Mouse (Mus musculus): Measurements from ENCODE around the gene Dpep3. TPM values are rescaled to one million over a fixed set of nuclear protein-coding genes. Genes with fewer than 3 reads are reported as not detected.
"Not testable (repeated sequence)": the region's sequence is repeated elsewhere in the genome, so short reads cannot be mapped to it uniquely, and the experiment has no call there.

Gene Dpep3
- not detected in 2 replicates for total RNA-seq (2014; rRNA removed)
- polyA plus RNA-seq (2015; fragmentation: Nextera tagmentation; extraction: Ambion mirVana) = not detected in 2 replicates

DNA sequence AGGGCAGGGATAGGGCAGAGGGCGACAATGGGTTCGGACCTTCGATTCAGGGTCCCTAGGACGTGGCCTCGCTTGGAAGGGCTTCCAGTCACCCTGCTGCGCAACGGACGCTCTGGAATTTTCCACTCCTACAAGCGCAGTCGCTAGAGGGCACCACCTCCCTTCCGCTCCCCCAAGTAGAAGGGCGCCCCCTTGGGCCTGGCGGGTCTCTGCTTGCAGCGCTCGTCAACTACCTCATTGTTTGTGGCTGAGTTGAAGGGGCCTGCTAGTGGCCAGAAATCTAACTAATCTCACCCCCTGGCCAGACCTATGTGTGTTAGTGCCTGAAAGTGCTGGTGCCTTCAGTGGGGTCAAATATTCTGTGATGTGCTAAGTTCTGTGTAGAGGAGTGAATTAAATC, at the start of gene Dpep3:
TSS of gene Dpep3 (minus strand) at position 105 of the 400 bp plus-strand sequence.
- Histone ChIP-seq H3K4me2 (ENCODE audit: low read depth, low read length, poor library complexity, severe bottlenecking) (no peak within 1 kb of the TSS), H3K36me3 (ENCODE audit: insufficient read depth, low read length) (no peaks in the 10 kb centered on the region), H3K9ac (replicated peaks; ENCODE audit: low read length, poor library complexity, severe bottlenecking) (no peak within 1 kb of the TSS), H3K27me3 (ENCODE audit: insufficient read depth, low read length) (no peaks in the 10 kb centered on the region), H3K4me1 (ENCODE audit: insufficient read depth, low read length) (no peaks in the 10 kb centered on the region), H3K9me3 (ENCODE audit: low read length) (no peaks in the 10 kb centered on the region), H3K27ac (ENCODE audit: low read depth, low read length) (no peak within 1 kb of the TSS), H3K4me3 (ENCODE audit: low read depth, low read length) (no peak within 1 kb of the TSS)
- 0 out of 2 replicates have a peak, but pooled peaks have one; percentile 8 for TF ChIP-seq CTCF (IDR thresholded peaks at IDR 0.05)
- ATAC-seq (ENCODE audit: low FRiP score) (no peak), DNase-seq (ENCODE audit: low spot score) (no peak)
- 95% methylated on average over 15 of the region's 15 CpGs for WGBS

DNA sequence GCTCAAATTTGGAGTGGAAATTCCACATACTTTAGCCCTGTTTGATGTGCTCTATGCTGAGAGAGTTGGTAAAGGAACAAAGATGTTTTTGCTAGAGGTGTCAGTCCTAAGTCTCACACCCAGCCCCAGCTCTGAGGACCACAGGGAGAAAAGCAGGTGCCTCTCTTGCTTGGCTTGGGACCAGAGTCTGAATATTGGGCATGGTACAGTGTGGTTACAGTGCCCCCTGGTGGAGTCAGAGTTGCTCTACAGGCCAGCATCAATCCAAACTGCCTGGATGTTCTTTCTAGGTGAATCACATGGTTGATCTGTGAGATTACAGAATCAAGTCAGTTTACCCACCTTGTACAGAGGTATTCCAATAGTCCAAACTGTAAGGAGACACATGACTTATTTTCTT, 43.3 kb upstream of the Dpep3 start:
- ATAC-seq (ENCODE audit: low FRiP score) = no peak; the same call in 1 of the 2 replicates

DNA sequence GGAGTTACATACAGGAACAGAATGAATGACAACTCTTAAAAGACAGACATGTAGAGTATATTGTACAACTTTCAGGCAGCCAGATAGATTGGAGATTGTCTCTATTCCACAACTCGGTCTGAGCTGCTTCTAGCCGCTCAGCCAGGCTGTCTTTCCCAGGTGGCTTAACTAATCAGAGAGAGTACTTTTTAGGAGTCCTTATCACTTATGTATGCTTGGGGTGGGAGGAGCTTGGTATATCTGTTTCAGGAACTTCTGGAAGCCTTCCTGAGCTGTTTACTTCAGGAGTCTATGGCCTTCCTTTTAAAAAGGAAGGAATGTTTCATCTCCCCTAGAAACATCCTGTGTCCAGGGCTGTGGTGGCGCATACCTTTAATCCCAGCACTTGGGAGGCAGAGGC, 38.8 kb upstream of the Dpep3 start:
- H3K4me2 ChIP-seq (ENCODE audit: low read depth, low read length, poor library complexity, severe bottlenecking) = no peak overlapping the region
- H3K36me3 ChIP-seq (ENCODE audit: insufficient read depth, low read length) = peaks cover 21% of the 10 kb centered on the region
- no peaks in the 10 kb centered on the region for H3K27me3 ChIP-seq (ENCODE audit: insufficient read depth, low read length)
- no peaks in the 10 kb centered on the region for H3K9me3 ChIP-seq (ENCODE audit: low read length)
- no peak for TF ChIP-seq CTCF (IDR thresholded peaks at IDR 0.05)
- no peaks in the 10 kb centered on the region for H3K4me1 ChIP-seq (ENCODE audit: insufficient read depth, low read length)
- ATAC-seq (ENCODE audit: low FRiP score) = no peak
- DNase-seq (ENCODE audit: low spot score) = no peak
- WGBS = 87% methylated on average over 3 of the region's 3 CpGs
- no peak overlapping the region for H3K27ac ChIP-seq (ENCODE audit: low read depth, low read length)
- no peak overlapping the region for H3K9ac ChIP-seq (replicated peaks; ENCODE audit: low read length, poor library complexity, severe bottlenecking)
- no peak overlapping the region for H3K4me3 ChIP-seq (ENCODE audit: low read depth, low read length)

More for the DNA sequence above, 43.3 kb upstream of the Dpep3 start:
- H3K9me3 ChIP-seq (ENCODE audit: low read length) = no peaks in the 10 kb centered on the region
- H3K36me3 ChIP-seq (ENCODE audit: insufficient read depth, low read length) = peaks cover 18% of the 10 kb centered on the region
- H3K4me2 ChIP-seq (ENCODE audit: low read depth, low read length, poor library complexity, severe bottlenecking) = no peak overlapping the region
- no peaks in the 10 kb centered on the region for H3K27me3 ChIP-seq (ENCODE audit: insufficient read depth, low read length)
- no peak overlapping the region for H3K27ac ChIP-seq (ENCODE audit: low read depth, low read length)
- no peak overlapping the region for H3K9ac ChIP-seq (replicated peaks; ENCODE audit: low read length, poor library complexity, severe bottlenecking)
- DNase-seq (ENCODE audit: low spot score) = peak; percentile 77
- peak; percentile 97 for TF ChIP-seq CTCF (IDR thresholded peaks at IDR 0.05)
- H3K4me1 ChIP-seq (ENCODE audit: insufficient read depth, low read length) = no peaks in the 10 kb centered on the region
- H3K4me3 ChIP-seq (ENCODE audit: low read depth, low read length) = no peak overlapping the region

DNA sequence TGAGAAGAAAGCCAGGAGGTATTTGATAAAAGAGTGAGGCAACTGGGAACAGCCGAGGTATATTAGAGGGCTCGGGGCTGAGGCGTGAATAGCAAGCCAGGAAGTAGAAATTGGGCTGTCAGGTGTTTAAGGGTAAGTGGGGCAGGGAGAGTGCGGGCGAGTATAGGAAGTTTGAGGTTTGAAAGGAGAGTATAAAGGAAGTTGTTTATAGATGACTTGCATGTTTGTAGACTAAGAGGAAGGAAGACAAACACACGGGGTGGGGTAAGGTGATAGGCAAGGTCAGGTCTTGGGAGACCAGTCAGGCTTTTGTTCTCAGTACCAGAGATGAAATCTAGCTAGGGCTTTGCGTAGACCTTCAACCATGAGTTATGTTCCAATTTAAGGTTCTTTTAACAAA, 37.9 kb upstream of the Dpep3 start:
- H3K9me3 ChIP-seq (ENCODE audit: low read length) = no peaks in the 10 kb centered on the region
- DNase-seq (ENCODE audit: low spot score) = no peak
- H3K27me3 ChIP-seq (ENCODE audit: insufficient read depth, low read length) = no peaks in the 10 kb centered on the region
- H3K4me1 ChIP-seq (ENCODE audit: insufficient read depth, low read length) = no peaks in the 10 kb centered on the region
- no peak overlapping the region for H3K9ac ChIP-seq (replicated peaks; ENCODE audit: low read length, poor library complexity, severe bottlenecking)
- ATAC-seq (ENCODE audit: low FRiP score) = no peak
- no peak overlapping the region for H3K4me2 ChIP-seq (ENCODE audit: low read depth, low read length, poor library complexity, severe bottlenecking)
- H3K4me3 ChIP-seq (ENCODE audit: low read depth, low read length) = no peak overlapping the region
- 97% methylated on average over 7 of the region's 7 CpGs for WGBS
- H3K27ac ChIP-seq (ENCODE audit: low read depth, low read length) = no peak overlapping the region
- H3K36me3 ChIP-seq (ENCODE audit: insufficient read depth, low read length) = peaks cover 21% of the 10 kb centered on the region
- TF ChIP-seq CTCF (IDR thresholded peaks at IDR 0.05) = no peak

DNA sequence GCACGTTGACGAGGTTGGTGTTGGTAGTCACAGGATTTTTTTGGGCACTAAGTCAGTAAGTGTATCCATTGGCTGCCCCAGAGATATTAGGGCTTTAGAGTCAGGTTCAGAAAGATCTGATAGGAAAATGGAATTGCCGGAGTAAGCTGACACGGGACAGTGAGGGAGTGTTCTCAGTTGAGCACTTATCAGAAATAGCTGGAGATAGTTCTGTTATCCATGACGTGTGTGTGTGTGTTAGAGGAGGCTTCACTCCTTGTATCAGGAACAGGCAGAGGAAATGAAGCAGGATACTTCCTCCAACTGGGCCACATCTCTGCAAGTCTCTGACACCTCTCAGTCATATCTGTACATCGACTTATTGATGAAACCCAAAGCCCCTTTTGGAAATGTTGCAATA, 37.1 kb upstream of the Dpep3 start:
- Histone ChIP-seq H3K36me3 (ENCODE audit: insufficient read depth, low read length) (peaks cover 19% of the 10 kb centered on the region), H3K9me3 (ENCODE audit: low read length) (no peaks in the 10 kb centered on the region), H3K4me2 (ENCODE audit: low read depth, low read length, poor library complexity, severe bottlenecking) (no peak overlapping the region), H3K4me1 (ENCODE audit: insufficient read depth, low read length) (no peaks in the 10 kb centered on the region), H3K27ac (ENCODE audit: low read depth, low read length) (no peak overlapping the region), H3K9ac (replicated peaks; ENCODE audit: low read length, poor library complexity, severe bottlenecking) (no peak overlapping the region), H3K4me3 (ENCODE audit: low read depth, low read length) (no peak overlapping the region), H3K27me3 (ENCODE audit: insufficient read depth, low read length) (no peaks in the 10 kb centered on the region)
- 92% methylated on average over 6 of the region's 6 CpGs for WGBS
- ATAC-seq (ENCODE audit: low FRiP score) = no peak
- no peak for DNase-seq (ENCODE audit: low spot score)
- no peak for TF ChIP-seq CTCF (IDR thresholded peaks at IDR 0.05)

DNA sequence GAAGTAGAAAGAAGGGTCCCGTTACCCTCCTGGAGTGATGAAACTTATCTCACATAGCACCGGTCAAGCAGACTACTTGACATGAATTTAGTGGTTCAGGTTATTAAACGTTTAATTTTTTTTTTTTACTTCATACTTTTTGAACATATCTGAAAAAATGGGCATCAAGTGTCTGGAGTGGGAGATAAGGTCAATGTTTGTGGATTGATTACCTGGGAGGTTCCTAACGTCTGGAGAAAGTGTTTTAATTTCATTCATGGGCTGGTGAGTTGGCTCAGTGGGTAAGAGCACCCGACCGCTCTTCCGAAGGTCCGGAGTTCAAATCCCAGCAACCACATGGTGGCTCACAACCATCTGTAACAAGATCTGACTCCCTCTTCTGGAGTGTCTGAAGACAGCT, 33.0 kb upstream of the Dpep3 start:
- WGBS = 85% methylated on average over 8 of the region's 8 CpGs
- H3K4me2 ChIP-seq (ENCODE audit: low read depth, low read length, poor library complexity, severe bottlenecking) = peak overlapping the region; percentile 99
- peak overlapping the region; percentile 86 for H3K9ac ChIP-seq (replicated peaks; ENCODE audit: low read length, poor library complexity, severe bottlenecking)

More for the DNA sequence above, 33.0 kb upstream of the Dpep3 start:
- Histone ChIP-seq H3K36me3 (ENCODE audit: insufficient read depth, low read length) (peaks cover 11% of the 10 kb centered on the region; the same call in 1 of the 2 replicates), H3K4me1 (ENCODE audit: insufficient read depth, low read length) (peaks cover 12% of the 10 kb centered on the region), H3K4me3 (ENCODE audit: low read depth, low read length) (peak overlapping the region; percentile 69)
- not testable (repeated sequence) for ATAC-seq (ENCODE audit: low FRiP score); DNase-seq (ENCODE audit: low spot score); H3K27me3 ChIP-seq (ENCODE audit: insufficient read depth, low read length); H3K9me3 ChIP-seq (ENCODE audit: low read length); H3K27ac ChIP-seq (ENCODE audit: low read depth, low read length)

Data from midbrain, postnatal 0 days (tissue).